Comparison of ENCODE assay signal across 30 mouse cellular contexts in the genomic region with DNA sequence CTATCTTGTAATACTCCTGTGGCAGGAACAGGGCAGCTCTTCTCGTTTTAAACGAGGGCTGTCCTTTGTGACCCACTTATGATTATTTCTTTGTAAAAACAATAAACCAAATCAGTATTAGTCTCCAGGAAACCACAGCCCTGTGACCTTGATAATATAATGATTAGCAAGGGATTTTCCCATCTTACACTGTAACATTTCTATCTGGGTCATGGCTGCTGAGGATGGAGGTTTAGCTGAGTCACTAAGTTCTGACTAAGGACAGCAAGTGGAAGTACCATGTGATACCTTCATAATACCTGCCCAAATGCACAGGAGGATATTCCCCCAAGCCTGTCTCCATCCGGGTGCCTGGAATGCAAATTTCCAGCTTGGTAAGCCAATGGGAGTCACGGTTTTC. TPM values are rescaled to one million over a fixed set of nuclear protein-coding genes. Genes with fewer than 3 reads are reported as not detected.
DNase-seq lines count a peak whose midpoint lies in the region; ATAC-seq and TF ChIP-seq lines count a peak whose summit lies in the region.
"Had no signal": no experiment of that assay in that cellular context is flagged by ENCODE, and none has a peak within 500 bp of the region (broad histone marks: within the 10 kb centered on the region; RNA-seq: fewer than 3 reads in every experiment).

No protein-coding gene starts in this region.

- no peaks in the 10 kb centered on the region for H3K27me3 ChIP-seq in midbrain, postnatal 0 days (ENCODE audit: insufficient read depth, low read length)
- H3K27me3 ChIP-seq: heart, embryonic 12.5 days; limb, embryonic 15.5 days; liver, embryonic 15.5 days; neural tube, embryonic 12.5 days; stomach, embryonic 15.5 days had no signal

- whole genome bisulfite sequencing in midbrain, postnatal 0 days = 85% methylated on average over 4 of the region's 4 CpGs

- ATAC-seq in midbrain, postnatal 0 days (ENCODE audit: low FRiP score) = no peak
- ATAC-seq: forebrain, embryonic 16.5 days; midbrain, embryonic 16.5 days had no signal

- no peaks in the 10 kb centered on the region for H3K4me1 ChIP-seq in midbrain, postnatal 0 days (ENCODE audit: insufficient read depth, low read length)
- H3K4me1 ChIP-seq: limb, embryonic 15.5 days; neural tube, embryonic 12.5 days; stomach, embryonic 15.5 days had no signal

- H3K4me3 ChIP-seq in midbrain, postnatal 0 days (ENCODE audit: low read depth, low read length) = no peak overlapping the region
- H3K4me3 ChIP-seq: erythroblast, embryonic 14.5 days; gastrocnemius, adult 2 months; heart, embryonic 12.5 days; limb, embryonic 10.5 days; limb, embryonic 15.5 days; liver, embryonic 15.5 days; midbrain, embryonic 10.5 days; myocyte; neural tube, embryonic 12.5 days; stomach, embryonic 15.5 days had no signal

- no peak for TF ChIP-seq CTCF in midbrain, postnatal 0 days (IDR thresholded peaks at IDR 0.05)

- no peaks in the 10 kb centered on the region for H3K36me3 ChIP-seq in midbrain, postnatal 0 days (ENCODE audit: insufficient read depth, low read length)
- H3K36me3 ChIP-seq: heart, embryonic 12.5 days; limb, embryonic 10.5 days; limb, embryonic 15.5 days; liver, embryonic 15.5 days; midbrain, embryonic 10.5 days; neural tube, embryonic 12.5 days; stomach, embryonic 15.5 days had no signal

- no peaks in the 10 kb centered on the region for H3K9me3 ChIP-seq in midbrain, postnatal 0 days (ENCODE audit: low read length)
- H3K9me3 ChIP-seq: heart, embryonic 12.5 days; limb, embryonic 10.5 days; limb, embryonic 15.5 days; liver, embryonic 15.5 days; midbrain, embryonic 10.5 days; neural tube, embryonic 12.5 days; stomach, embryonic 15.5 days had no signal

- no peak overlapping the region for H3K9ac ChIP-seq in midbrain, postnatal 0 days (replicated peaks; ENCODE audit: low read length, poor library complexity, severe bottlenecking)
- H3K9ac ChIP-seq: heart, embryonic 12.5 days; hindbrain, embryonic 14.5 days; limb, embryonic 15.5 days; liver, embryonic 15.5 days; lung, embryonic 14.5 days; neural tube, embryonic 12.5 days; stomach, embryonic 15.5 days had no signal

- peak; percentile 31 to 80 for DNase-seq in adrenal gland, adult (ENCODE audit: inconsistent age in 2 of 2, low spot score in 1 of 2)
- DNase-seq in adrenal gland, adult 8-10 months = no peak
- peak; percentile 22 for DNase-seq in retina, adult 2 months (ENCODE audit: low read depth, low spot score)
- no peak for DNase-seq in retina, embryonic 14.5 days (ENCODE audit: low spot score)
- DNase-seq in induced T-regulatory cell, adult 2 months (ENCODE audit: low read depth) = peak; percentile 34
- DNase-seq in kidney, postnatal 25 days = no peak
- DNase-seq in midbrain, postnatal 0 days (ENCODE audit: low spot score) = no peak
- DNase-seq: cerebellum, adult 18-20 months; cerebellum, postnatal 10 days; gastrocnemius, adult 2 months; gastrocnemius, postnatal 36 days; heart, adult 18-20 months; kidney, adult 9 months; kidney, postnatal 10 days; layer of hippocampus, adult 9-11 months; lung, embryonic 14.5 days; right cerebral cortex, postnatal 14 days; thymus, postnatal 14 days had no signal

- H3K4me2 ChIP-seq in midbrain, postnatal 0 days (ENCODE audit: low read depth, low read length, poor library complexity, severe bottlenecking) = no peak overlapping the region
- H3K4me2 ChIP-seq: heart, embryonic 12.5 days; hindbrain, embryonic 14.5 days; limb, embryonic 15.5 days; liver, embryonic 15.5 days; lung, embryonic 14.5 days; neural tube, embryonic 12.5 days; stomach, embryonic 15.5 days had no signal

- H3K27ac ChIP-seq in midbrain, postnatal 0 days (ENCODE audit: low read depth, low read length) = no peak overlapping the region
- H3K27ac ChIP-seq: gastrocnemius, adult 2 months; hindbrain, embryonic 14.5 days; limb, embryonic 10.5 days; limb, embryonic 15.5 days; liver, embryonic 15.5 days; midbrain, embryonic 10.5 days; neural tube, embryonic 12.5 days; stomach, embryonic 15.5 days had no signal

RNA-seq across cellular contexts. Expression of gene Uspl1, which starts 23.7 kb away (rescaled TPM):
- 10 to 100 TPM; 34.8 to 44.1 (median 37.0) TPM for total RNA-seq in adrenal gland, adult 8-10 months (2022)
- total RNA-seq in midbrain, postnatal 0 days (2014; rRNA removed) = 48.1 and 50.9 TPM in 2 replicates
- 43.0 and 47.0 TPM in 2 replicates for polyA plus RNA-seq in midbrain, postnatal 0 days (2015; fragmentation: Nextera tagmentation; extraction: Ambion mirVana)

RNA-seq across cellular contexts. Expression of gene Hmgb1, which starts 23.8 kb away (rescaled TPM):
- total RNA-seq in adrenal gland, adult 8-10 months (2022) = 100 to 1,000 TPM; 138 to 162 (median 149) TPM
- total RNA-seq in midbrain, postnatal 0 days (2014; rRNA removed) = 171 and 252 TPM in 2 replicates
- 603 and 756 TPM in 2 replicates for polyA plus RNA-seq in midbrain, postnatal 0 days (2015; fragmentation: Nextera tagmentation; extraction: Ambion mirVana)

Comparison
In these comparisons a context has a peak if more than half of its experiments do, and no peak if none do; other contexts are left out.
1. DNase-seq: peak in adrenal gland, adult (2 of 2), retina, adult 2 months (single experiment) and induced T-regulatory cell, adult 2 months (single experiment); none in adrenal gland, adult 8-10 months (single experiment), retina, embryonic 14.5 days (single experiment), kidney, postnatal 25 days (0 of 2) and midbrain, postnatal 0 days (single experiment).